Mouse (Mus musculus): ENCODE results near the gene Nrde2. TPM values are rescaled to one million over a fixed set of nuclear protein-coding genes. Genes with fewer than 3 reads are reported as not detected.

Nrde2 gene
- 10 to 100 TPM; 19.2 to 25.8 TPM for total RNA-seq (2023)

GRCm38 (mm10) chr12:100159261-100159975 is at the start of gene Nrde2:
Nrde2 (minus strand) TSS chr12:100159653.

GRCm38 (mm10) chr12:100198967-100199660 is 39.7 kb upstream of the Nrde2 start, which contains the start of gene Calm1:
Calm1 (plus strand) TSS chr12:100199435.

GRCm38 (mm10) chr12:100109986-100110696 is 49.3 kb downstream of the Nrde2 start, which contains the start of gene Psmc1:
Psmc1 (plus strand) TSS chr12:100110154.

Other genes starting within 250 kb of the Nrde2 start
- gene Kcnk13, start 195.2 kb downstream of the Nrde2 start, total RNA-seq (2023): 1 to 10 TPM; 5.3 to 5.5 TPM
- 10 to 100 TPM; 62.5 to 65.6 TPM for gene Psmc1, start 49.5 kb downstream of the Nrde2 start, total RNA-seq (2023)
- gene Calm1, start 39.8 kb upstream of the Nrde2 start, total RNA-seq (2023): 100 to 1,000 TPM; 680 to 798 TPM